Mouse (Mus musculus): Measurements from ENCODE around the gene Itga6. TPM values are rescaled to one million over a fixed set of nuclear protein-coding genes. Genes with fewer than 3 reads are reported as not detected.

The Itga6 gene
- total RNA-seq, 4 experiments from 2014 or later: 25.3 to 30.3 (median 28.1) TPM

DNA sequence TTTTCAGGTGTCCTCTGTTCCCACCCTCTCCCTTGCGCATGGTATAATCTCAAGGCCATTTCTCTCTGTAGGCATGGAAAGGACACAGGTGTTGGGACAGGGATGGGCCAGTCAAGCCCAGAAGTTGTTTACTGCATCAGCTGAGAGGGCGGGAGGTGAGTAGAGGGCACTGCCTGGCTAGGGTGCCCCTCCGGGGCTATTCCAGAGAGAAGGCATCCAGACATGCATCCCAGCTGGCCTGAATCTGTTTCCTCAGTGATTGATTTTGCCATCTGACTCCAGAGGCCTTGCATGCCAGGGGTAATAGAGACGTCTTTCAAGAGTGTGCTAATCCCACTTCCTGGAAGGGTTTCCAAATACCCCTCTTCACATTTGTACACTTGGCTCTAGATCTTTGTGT lies 14.7 kb downstream of the Itga6 start:
- DNase-seq (ENCODE audit: low spot score in 2 of 2): no peak

DNA sequence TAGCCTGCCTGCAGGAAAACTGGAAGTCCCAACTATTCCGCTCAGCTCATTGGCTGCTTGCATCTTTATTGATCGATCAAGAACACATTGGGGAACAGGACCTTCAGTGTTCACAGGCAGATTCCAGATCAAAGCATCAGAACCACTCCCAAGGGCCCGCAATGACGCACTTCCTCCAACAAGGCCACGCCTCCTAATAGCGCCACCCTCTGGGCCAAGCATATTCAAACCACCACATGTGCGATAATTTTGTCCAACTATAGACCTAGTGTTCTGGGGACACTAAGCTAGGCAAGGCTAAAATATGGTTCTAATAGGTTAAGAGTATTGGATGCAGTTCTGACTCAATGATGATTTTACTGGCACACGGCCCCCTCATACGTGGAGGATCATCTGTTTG lies 15.7 kb downstream of the Itga6 start:
- DNase-seq (ENCODE audit: low spot score in 2 of 2): no peak

DNA sequence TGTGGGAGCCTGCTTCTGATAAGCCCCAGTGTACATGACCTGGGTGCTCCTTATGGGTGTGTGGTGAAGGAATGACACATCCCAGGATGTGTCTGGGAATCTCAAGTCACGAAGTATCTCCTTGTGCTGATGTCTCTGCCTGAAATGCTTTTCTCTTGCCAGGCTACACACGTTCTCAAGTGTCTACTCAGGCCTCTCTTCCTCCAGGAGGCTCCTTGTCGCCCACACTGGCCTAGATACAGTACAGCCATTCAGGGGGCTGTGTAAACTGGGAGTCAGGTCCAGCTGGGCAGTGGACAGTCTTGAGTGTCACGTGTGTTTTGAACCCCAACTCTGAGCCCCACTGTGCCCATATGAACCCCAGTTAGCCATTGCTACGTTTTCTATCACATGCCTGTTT lies 19.1 kb downstream of the Itga6 start:
- DNase-seq (ENCODE audit: low spot score in 2 of 2): no peak

DNA sequence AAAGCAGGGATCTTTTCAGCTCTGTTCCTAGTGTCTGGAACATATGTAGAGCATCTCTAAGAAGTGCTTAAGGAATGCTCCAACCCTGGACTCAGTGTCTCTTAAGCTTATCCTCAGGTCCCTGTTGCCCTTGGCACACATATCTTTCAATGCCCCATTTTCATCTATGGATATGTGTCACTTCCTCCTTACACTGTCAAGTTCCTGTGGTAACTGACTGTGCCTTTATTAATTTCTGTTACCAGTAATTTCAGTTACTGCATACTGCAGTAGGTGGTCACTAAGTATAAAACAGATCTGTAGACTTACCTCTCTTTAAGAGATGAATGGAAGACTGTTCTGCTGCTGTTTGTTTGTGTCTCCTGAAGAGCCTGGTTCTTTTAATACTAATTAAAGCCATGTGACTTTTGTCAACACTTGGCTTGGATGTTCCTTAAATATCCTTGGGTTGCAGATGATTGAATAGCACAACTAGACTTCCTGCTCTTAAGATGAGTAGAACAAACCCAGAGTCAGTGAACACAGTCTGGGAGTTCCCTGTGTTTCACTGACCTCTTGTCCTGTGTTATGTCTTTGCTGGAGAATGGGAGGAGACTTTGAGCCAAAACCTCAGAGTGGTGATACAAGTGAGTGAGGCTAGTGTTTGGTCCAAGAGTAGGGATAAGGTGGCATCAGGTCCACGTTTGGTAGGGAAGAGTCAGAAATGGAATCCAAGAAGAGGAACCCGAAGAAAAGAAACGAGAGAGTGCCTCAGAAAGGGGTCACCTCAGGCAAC lies 19.7 kb downstream of the Itga6 start:
- no peak for DNase-seq (ENCODE audit: low spot score in 2 of 2)

DNA sequence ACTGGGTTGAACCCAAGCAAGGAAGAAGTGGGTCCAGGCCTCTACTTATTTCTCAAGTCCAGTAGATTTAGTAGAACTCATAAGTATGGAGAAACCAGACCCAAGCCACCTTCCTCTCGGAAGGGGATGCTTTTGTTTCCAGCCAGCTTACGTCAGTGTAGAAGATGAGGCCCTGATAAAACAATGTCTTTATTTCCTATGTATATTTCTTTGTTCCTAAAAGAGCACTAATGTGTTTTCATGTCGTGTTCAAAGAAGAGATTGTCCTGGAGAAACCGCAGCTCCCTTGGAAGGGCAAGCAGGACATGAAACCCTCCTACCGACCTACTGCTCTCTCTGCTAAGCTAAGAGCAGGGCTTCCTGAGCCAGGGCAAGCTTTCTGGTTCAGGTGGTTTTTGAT lies 20.6 kb downstream of the Itga6 start:
- DNase-seq (ENCODE audit: low spot score in 2 of 2): no peak

DNA sequence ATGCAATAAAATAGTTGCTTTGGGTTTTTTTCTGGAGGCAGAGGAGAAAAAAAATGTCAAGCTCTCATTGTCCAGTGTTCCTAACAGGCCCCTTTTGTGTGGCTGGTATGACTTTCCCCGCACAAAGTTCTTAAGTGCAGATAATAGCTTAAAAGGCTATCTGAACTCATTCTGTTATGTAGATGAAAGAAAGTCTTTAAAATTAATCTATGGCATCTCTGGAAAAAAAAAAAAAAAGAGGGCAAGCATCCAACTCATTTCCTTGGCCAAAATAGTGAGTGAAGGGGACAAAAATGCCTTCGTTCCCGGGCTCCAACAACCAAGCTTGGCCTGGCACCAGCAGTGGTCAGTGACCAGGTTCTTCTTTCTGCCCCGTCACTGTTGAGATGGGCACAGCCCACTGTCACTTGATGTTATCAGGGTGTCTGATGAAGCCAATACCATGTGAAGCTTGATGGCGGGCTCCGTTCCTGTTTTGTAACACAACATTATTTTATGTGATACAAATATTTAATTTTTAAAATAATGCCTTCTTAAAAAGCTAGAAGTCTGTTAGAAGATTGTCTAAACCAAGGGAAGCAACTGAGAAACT lies 21.7 kb downstream of the Itga6 start:
- DNase-seq (ENCODE audit: low spot score in 2 of 2): no peak

DNA sequence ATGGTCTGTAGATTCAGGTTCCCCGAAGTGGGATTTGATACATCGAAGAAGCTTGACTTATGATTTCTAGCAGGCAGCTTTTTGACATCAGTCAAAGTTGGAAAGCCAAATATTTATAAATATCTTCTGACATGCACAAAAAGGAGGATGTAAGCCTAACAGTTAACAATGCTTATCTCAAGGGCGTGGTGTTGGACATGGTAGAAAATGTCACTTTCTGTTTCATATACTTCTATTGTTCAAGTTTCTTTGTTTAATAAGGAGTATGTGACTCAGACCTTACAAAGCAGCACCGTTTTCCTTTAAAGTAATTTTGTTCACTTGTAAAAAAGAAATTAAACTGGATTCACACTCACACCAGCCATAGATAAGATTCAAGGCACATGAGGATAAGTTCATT lies 26.3 kb downstream of the Itga6 start:
- DNase-seq (ENCODE audit: low spot score in 2 of 2): no peak

DNA sequence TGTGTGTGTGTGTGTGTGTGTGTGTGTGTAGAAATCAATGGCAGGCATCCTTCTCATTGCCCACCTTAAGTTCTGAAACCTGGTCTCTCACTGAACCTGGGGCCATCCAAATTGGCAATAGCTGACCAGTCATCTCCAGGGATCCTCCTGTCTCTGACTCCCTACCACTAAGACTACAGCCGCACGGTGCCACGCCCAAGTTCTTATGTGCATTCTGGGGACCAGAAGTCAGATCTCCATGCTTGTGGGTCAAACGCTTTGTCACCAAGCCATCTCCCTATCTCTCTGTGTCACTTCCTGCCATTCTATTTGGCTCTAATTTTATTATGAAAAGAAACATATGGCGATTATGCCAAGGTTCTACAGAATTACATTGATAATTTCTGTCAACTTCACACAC lies 28.3 kb downstream of the Itga6 start:
- no peak for DNase-seq (ENCODE audit: low spot score in 2 of 2)

DNA sequence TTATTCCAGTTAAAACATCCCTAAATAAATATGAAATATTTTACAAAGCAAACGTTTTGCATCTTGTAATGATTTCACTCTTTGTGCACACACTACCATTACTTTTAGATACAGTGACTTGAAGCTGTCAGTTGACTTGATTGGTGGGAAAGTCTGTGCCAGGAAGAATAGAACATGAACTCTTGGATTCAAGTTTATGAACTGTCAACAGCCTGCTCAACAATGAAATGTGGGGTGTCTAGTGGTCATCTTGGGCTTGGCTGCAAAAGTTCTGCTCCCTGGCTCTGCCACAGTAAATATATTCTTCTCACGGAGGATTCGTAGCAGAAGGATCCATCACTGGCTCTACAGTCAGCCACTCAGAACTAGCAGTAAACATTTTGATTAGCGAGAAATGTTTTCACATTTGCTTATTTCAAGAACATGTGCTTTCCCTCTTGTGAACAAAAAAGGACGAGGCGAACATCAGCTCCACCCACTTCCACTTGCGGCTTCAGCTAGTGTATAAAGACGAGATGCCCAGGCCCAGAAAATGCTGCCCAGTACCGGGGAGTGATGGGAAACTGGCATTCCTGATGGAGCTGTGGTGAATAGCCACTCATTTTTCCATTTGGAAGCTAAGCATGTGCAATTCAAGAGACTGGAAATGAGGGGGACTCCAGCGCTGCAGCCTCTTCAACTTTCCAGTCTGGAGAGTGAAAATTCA lies 29.0 kb downstream of the Itga6 start:
- no peak for DNase-seq (ENCODE audit: low spot score in 2 of 2)

DNA sequence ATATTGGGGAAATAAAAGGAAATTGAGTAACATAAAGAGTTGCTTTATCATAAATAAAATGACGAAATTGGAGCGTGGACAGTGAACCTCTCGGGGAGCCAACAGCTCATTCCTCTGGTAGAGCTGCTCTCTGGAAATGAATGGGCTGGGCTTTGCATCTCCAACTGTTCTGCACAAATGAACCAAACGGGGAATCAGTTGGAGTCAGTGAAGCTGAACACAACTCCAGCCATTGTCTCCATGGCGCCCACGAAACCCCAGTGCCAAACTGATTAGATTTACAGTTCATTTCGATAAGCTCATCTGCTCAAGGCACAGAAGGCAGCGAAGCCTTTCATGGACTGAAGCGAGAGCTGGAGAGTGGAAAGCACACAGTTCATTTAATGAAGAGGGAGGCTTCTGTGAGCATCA lies 29.8 kb downstream of the Itga6 start:
- no peak for DNase-seq (ENCODE audit: low spot score in 2 of 2)

DNA sequence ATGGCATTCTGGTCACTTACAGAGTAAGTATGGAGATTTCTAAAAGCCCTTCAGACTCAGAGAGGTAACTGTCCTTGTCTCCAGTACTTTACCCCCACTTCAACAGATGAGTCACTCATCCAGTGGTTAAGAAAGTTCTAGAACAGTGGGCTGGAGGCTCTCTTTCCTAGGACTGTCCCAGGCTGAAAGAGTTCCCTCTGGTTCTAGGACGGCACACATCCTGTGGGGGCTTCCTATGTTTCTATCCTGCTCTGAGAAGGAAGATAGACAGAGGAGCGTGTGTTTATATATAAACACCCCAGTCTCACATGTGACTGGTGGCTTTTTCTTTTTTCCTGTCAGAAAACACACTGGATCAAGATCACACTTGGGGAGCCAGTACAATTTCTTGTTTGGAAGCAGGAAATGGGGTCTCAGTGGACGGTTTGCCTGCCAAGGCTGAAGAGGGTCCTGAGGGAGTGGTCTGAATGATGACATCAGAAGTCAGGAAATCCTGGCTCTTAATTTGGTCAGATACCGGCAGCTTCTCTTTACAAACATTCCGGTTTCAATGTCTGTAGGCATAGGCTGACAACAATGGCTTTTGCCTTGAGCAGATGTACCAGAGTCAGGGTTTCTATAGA lies 34.0 kb downstream of the Itga6 start:
- no peak for DNase-seq (ENCODE audit: low spot score in 2 of 2)

DNA sequence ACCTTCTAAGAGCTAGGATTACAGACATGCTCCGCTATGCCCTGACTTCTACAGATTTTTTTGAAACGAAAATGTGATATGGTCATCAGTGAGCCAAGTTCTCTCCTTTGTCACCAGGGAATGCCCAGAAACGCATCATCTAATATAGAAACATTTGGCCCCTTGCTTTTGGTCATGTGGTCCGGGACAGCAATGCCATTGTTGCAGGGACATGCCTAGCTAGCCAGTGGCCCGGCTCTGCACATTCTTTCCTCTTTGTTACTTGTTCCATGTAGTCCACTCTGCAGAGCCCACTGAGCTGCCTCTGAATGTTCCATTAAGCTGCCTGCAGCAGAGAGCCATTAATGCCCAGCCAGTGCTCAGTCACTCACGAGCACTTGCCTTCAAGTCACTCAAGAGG lies 34.6 kb downstream of the Itga6 start:
- DNase-seq (ENCODE audit: low spot score in 2 of 2): no peak

DNA sequence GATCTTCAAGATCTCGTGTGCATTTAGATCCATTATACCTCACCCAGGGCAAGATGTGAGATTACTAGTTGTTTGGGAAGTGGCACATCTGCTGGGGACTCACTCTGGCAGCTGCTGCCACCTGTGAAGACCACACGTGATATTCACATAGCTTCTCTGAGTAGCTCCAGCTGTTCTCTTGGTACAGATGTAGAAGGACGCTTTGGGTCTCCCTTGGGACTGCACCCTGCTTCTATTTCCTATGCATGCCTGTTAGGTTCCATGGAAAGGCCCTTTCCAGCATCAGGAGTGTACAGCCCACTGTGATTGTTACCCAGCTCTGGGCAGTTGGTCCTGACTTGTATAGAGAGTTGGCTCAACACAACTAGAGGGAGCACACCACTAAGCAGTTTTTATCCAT lies 39.8 kb downstream of the Itga6 start:
- no peak for DNase-seq (ENCODE audit: low spot score in 2 of 2)

DNA sequence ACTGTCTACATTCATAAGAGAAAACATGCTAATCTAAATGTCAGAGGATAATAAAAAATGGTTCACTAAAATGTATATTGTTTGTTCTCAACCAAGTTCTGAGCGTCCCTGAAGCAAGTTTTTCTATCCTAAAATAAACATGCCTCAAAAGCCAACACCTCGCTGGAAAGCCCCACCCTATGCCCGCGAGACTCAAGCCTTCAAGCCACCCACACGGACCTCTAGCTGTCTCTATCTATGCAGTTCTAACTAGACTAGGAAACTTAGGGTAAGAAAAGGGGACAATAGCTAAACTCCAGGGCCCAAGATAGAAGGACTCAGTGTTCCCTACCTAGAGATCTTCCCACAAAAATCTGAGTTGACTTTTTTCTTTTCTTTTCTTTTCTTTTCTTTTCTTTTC lies 40.6 kb downstream of the Itga6 start:
- DNase-seq (ENCODE audit: low spot score in 2 of 2): no peak

DNA sequence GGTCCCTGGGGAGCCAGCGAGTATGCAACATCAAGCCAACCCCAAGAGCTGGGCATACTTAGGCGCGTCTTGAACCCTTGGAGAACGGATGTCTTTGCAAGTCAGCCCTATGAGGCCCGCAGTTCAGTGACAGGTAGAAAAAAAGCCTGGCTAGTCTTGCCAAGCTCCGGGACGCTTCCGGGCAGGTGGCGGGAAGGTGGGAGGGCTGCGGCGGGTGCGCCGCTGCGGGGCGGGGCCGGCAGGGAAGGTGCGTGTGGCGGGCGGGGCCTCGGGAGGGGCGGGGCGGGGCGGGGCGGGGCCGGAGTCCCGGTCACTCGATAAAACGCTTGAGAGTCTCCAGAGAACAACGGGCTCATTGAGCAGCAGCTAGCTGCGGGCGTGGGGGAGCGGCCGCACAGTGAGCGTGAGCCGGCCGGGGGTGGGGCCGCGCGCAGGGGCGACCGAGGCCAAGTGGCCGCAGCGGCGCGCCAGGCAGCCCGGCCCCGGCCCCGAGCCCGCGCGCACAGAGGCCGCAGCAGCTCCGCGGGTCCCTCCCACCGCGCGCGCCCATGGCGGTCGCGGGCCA lies 41.3 kb downstream of the Itga6 start:
- peak; percentile 25 to 31 for DNase-seq (ENCODE audit: low spot score in 2 of 2)

DNA sequence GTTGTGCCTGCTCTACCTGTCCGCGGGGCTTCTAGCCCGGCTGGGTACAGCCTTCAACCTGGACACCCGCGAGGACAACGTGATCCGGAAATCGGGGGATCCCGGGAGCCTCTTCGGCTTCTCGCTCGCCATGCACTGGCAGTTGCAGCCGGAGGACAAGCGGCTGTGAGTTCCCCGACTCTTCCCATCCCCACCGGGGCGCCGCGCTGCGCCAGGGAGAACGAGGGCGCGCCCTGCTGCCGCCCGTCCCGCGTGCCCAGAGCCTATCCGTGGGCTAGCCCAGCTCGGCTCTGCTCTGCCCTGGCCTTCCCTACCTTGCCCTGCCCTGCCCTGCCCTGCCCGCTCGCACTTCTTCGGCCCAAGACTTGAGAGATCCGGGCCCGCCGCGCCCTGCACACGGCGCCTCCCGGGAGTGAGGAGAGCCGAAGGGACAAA lies 41.8 kb downstream of the Itga6 start:
- DNase-seq (ENCODE audit: low spot score in 2 of 2): no peak

DNA sequence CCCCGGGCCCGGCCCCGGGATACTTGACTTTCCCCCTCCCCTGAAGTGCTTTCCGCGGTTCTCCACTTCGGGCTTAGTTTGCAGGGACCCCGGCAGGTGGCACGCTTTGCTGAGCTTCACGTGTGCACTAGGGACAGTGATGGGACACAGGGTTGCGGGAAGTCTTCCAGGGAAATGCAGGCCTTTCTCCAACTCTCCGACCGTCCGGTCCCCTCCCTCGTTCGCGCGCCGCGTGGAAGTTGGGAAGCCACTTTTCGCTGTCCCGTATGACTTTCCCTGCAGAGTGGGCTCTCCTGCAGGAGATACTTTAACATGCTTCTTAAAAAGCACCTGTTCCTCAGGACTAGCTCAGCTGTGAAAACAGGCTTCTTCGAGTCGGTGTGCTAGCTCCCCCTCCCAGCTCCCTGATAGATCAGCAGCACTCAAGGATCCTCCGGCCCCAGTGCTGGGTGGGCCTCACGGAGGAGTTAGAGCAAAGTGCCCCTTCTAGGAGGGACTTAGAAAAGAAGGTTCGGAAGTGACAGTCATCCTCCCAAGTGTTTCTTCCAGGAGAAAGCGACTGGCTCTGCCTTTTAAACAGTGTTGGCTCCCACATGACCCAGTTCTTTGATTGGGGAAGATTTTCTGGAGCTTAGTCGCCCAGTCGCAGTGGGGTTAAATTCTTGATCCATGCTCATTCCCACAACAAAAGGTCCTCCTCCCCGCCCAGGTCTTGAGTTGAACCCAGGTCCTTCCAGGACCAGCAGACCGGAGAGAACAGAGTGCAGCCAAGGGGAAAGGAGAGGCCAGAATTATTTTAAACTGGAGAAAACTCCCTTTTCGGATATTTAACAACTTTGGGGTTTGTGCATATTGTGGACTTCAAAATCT lies 42.4 kb downstream of the Itga6 start:
- DNase-seq (ENCODE audit: low spot score in 2 of 2): no peak

DNA sequence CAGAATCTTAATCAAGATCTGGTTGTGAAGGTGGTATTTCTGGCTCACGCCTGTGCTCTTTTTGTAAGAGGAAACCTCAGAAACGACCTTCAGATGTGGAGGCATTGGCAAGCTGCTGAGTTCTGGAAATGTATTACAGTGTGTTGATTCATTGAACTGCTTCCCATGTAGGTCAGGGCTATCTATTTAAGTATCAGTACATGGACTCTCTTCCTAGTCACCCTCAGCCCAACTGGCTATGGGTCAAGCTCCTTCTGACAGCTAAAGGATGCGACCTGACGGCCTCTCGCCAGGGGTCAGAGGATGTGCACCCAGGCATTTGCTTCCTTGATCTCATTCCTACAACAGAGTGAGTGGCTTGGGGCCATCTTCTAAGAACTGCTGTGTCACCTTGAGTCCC lies 45.3 kb downstream of the Itga6 start:
- no peak for DNase-seq (ENCODE audit: low spot score in 2 of 2)

DNA sequence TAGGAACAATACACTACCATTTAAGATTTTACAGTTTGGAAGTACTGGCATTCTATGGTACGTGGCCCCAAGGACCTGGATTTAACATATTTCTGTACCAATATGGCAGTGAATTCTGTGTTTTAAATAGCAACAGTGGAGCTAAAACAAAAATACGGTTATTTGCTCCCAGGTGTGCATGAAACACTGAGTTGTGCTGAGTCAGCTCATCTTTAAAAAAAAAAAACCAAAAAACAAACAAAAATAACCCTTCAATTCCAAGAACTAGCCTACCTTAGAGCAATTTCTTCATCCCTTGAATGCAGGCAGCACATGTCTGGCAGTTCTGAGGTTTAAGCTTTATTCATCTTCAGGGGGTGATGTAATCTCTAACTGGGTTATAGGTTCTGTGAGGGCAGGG lies 45.8 kb downstream of the Itga6 start:
- no peak for DNase-seq (ENCODE audit: low spot score in 2 of 2)

DNA sequence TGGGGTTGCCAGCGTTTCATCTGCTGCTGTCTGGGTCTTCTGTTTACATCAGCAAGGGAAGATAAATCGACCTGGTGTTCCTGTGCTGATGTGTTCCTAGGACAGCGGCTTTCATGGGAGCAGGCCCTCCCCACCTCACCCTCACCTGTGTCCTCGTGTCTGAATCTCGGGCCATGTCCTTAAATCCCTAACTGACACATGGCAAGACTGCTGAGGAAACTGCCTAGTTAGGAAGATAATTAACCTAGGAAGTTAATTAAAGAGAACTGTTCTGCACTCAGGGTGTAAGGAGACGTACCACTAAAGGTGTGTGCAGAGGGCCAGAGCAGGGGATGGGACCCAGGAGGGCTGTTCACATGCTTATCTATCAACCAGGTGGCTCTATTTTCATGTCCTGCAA lies 48.7 kb downstream of the Itga6 start:
- DNase-seq (ENCODE audit: low spot score in 2 of 2): no peak

DNA sequence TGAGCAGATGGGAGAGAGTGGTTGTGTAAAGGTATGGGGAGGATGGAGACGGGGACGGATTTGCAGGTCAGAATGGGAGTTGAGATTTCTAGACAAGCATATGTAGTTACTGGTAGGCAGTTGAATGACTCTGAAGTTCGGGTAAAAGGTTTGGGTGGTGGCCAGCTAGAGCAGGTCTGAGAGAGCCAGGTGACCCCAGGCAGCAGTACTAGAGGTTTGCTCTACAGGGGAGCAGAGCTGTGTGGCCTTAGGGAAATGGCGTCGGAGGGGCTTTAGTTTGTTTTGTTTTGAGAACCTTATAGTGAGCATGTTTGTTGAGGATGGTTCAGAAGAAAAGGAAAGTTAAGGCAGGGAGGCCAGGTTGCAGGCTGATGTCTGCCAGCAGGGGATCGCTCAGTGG lies 51.4 kb downstream of the Itga6 start:
- no peak for DNase-seq (ENCODE audit: low spot score in 2 of 2)
